Mouse (Mus musculus) embryonic stem cell, embryonic (primary cell): Measurements from ENCODE around the gene Cep112.
"Not testable (repeated sequence)": the region's sequence is repeated elsewhere in the genome, so short reads cannot be mapped to it uniquely, and the experiment has no call there.

Experiments used
- CTCF ChIA-PET, 4 experiments: fragments of 300-600 bp in 2 of 4; fragments of 350-600 bp in 2 of 4; sonication (Branson Sonifier 250); formaldehyde crosslinking; loops; one replicate each; lab custom pipeline; 2022; ENCODE audit warnings: inconsistent platforms in 2 of 4; lab: Charles Lee
- POLR2A ChIA-PET, 4 experiments: fragments of 300-600 bp in 2 of 4; fragments of 350-600 bp in 2 of 4; sonication (Branson Sonifier 250); formaldehyde crosslinking; loops; one replicate each; lab custom pipeline; 2022; ENCODE audit warnings: antibody characterized with exemption in 4 of 4, inconsistent platforms in 1 of 4; lab: Charles Lee

Gene Cep112

DNA sequence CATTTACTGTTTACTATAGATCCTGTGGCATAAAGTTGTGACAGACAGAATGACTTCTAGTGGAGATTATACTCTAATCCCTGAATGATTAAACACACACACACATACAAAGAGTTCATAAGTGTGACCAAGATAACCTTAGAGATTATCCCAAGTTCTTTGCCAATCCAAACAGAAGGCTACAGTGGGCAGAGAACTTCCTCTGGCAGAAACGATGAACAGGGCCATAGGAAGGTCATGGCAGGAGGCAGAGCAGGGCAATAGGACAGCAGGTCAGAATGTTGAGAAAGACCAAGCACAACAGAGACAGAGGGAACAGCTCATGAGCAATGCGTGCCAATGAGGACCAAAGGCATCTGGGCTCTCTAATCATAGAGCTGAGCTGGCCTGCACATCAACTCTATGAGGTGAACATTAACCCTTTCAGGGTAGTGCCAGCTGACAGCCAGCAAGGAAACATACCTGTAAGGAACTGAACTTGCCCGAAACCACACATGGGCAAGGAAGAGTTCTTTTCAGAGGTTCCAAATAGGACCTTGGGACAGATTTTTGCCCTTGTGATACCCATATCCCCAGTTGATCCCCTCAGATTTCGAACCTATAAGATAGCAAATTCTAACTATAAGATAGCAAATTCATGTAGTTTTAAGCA is 403.5 kb downstream of the Cep112 start:
- POLR2A ChIA-PET, result no interaction called here
- CTCF ChIA-PET, result interaction anchor here in 1 of 4 experiments (0.7 kb wide), 1 partner anchor 100 kb away, joined by 4 read pairs; no protein-coding TSS in a partner anchor

DNA sequence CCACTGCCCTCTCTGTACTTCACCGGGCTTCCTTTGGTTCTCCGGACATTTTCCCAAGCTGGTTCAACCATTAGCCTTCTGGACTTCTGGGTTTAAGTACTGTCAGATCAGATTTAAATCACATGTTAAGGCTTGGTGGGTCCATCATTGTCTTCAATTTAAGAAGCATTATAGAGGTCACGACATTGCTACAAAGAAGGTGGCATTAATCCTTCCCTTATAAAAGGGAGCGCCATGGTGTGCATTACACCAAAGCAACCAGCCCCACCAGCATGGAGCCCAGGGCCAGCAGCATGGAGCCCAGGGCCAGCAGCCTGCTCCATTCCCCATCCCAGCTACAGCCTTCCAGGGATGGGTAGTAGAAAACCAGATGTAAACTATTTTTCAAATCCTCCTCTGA is 411.7 kb downstream of the Cep112 start:
- POLR2A ChIA-PET, result no interaction called here

DNA sequence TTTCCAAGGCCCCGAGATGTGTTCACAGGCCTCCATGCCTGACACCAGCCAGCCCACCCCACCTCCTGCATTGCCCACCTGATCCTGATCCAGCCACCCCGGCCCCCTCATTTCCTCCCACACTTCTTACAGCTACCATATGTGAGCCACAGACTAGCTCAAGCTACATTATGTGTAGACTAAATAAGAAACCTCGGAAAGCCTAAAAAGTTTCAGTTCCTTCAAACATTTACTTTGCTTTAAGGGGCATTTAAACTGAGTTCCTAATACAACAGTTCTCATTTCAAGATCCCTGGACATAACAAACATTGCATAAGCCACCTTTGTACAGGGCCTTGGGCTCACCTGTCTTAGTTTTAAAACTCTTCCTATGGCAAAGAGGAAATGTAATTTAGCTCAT is 415.2 kb downstream of the Cep112 start:
- ChIA-PET CTCF (no interaction called here), POLR2A (no interaction called here)

More for the DNA sequence above, 411.7 kb downstream of the Cep112 start:
- CTCF ChIA-PET, result interaction anchor here in 1 of 4 experiments (1.2 kb wide), 1 partner anchor 31 kb away, joined by 4 read pairs; no protein-coding TSS in a partner anchor

DNA sequence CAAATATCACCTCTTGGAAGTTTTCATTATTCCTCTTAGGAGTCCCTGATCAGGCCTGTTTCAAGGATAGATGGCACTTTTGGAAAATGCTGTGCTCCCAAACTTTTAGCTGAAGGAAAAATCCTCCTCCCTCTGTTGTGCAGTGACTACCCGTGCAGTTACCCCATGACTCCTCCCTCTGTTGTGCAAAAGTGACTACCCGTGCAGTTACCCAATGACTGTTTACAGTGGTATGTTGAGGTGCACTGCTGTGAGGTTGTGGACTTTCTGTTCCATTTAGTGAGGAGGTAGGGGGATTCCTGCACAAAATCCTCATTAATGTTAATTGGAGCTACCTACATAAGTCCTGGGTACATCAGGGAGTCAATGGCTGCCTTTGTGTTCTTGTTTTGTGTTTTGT is 417.8 kb downstream of the Cep112 start:
- POLR2A ChIA-PET, result no interaction called here
- CTCF ChIA-PET, result no interaction called here

DNA sequence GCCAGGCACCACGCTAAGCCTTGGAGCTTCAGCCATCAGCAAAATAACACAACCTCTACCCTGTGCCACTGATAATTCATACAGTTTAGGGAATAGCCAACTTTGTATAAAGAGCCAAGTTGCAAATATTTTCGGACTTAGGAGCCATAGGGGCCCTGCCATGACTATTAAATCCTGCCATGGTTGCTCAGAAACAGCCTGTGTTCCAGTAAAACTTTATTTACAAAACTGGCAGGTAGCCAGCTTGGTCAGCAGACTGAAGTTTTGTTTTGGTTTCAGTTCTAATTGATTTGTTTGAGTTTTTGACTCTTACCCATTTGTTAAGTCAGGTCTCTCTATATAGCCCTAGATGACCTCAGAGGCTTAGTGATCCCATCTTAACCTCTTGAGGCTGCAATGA is 421.0 kb downstream of the Cep112 start:
- POLR2A ChIA-PET, result interaction anchor here in 1 of 4 experiments (0.6 kb wide), 1 partner anchor 278 kb away, joined by 3 read pairs; no protein-coding TSS in a partner anchor
- CTCF ChIA-PET, result no interaction called here

DNA sequence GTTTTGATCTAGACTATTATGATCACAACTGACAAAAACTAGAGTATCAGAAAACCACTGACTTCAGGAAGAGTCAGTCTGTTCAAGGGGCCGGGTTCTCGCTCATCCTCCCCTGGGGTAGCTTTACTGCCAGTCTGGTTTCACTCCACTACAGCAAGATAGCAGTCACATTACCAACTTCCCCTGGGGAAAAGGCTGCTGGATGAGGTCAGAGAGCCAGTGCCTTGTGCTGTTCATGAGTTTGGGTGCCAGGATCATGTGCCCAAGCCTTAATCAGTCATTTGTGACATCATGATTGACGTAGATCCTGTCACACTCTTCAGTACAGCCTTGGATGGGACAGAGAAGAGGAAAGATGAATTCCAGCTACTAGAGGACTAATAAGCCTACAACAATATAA is 421.5 kb downstream of the Cep112 start:
- ChIA-PET CTCF (interaction anchor here in 1 of 4 experiments (0.7 kb wide), 1 partner anchor 398 kb away, joined by 7 read pairs; no protein-coding TSS in a partner anchor), POLR2A (interaction anchor here in 1 of 4 experiments (0.6 kb wide), 1 partner anchor 278 kb away, joined by 3 read pairs; no protein-coding TSS in a partner anchor)

DNA sequence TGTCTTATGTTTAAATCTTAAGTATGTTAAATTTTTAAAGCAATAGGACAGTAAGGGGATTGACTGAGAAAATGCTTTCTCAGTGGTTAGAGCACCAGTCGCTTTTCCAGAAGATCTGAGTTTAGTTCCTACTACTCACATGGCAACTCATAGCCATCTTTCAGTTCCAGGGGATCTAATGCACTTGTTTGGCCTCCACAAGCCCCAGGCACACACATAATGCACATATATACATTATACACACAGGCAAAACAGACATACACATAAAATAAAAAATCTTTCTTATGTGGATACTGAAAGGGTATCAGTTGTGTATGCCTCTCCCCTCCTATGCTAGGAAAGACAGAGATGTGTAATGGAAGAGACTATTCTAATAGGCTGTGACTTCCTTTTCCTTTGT is 426.8 kb downstream of the Cep112 start:
- CTCF ChIA-PET, result no interaction called here
- POLR2A ChIA-PET, result no interaction called here

DNA sequence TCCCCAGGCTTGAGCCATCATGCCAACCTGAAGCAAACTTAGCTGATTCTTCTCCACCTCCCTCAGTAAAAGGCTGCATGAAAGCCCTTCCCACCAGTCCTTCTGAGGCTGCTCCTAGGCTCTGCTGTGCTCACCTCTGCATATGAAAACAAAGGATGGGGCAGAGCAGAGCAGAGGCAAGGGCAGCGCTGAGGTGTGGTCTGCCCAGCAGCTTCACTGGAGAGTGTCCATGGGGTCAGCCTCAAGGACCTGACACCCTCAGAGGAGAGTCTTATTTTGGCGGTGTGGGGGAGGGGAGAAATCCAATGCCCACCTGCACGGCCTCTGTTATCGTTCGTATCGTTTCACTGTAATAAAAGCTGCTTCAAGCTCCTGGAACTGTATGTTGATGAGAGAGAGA is 432.3 kb downstream of the Cep112 start:
- CTCF ChIA-PET, result no interaction called here
- POLR2A ChIA-PET, result interaction anchor here in 1 of 4 experiments (0.6 kb wide), 1 partner anchor 596 kb away, joined by 4 read pairs; no protein-coding TSS in a partner anchor

DNA sequence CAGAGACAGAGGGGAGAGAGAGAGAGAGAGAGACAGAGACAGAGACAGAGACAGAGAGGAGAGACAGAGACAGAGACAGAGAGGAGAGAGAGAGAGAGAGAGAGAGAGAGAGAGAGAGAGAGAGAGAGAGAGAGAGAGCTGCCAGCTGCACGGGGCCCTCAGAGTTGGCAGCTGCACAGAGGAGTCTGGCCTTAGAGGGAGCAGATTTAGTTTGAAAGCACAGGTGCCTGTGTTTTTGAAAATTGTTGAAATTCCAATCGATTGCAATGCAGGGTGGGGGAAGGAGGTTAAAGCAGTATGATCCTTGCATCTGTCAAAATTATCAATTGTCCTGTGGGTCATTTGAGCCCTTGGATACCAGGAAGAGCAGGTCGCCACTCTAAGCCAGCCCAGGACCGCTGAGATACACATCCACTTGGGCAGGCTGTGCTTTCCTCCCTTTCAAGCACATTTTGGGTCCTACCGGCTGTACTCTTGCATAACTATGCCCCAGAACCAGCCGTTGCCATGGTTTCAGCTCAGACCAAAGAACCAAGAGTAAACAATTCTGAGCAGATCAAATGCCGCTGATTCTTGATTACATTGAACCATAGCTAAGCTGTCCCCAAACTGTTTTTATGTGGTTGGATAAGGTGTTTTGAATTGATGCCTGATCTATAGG is 432.8 kb downstream of the Cep112 start:
- ChIA-PET POLR2A (interaction anchor here in 3 of 4 experiments (0.6 kb wide), 3 partner anchors 66 to 596 kb away, joined by 3 to 4 read pairs (median 4); no protein-coding TSS in a partner anchor), CTCF (interaction anchor here in 1 of 4 experiments (0.8 kb wide), 1 partner anchor 408 kb away, joined by 4 read pairs; no protein-coding TSS in a partner anchor)

DNA sequence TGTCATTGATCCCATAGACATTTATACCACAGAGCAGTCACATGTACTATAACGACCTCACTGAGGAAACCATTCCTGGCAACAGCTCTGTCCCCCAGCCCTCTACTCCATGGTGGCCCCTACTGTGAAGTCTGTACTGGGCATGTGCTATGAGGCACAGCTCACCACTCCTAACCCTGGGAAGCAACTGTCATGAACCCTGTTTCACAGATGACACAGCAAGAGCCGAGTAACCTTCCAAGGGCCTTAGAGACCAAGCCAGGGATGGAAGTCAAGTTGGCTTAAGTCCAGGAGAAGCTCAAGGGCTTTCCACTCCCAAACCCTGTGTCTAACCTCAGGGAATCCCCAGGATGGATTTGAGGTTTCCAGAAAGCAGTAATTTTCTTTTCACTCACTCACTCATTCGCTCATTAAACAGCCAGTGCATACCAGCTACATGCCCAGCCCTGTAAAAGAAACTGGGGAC is 433.4 kb downstream of the Cep112 start:
- POLR2A ChIA-PET, result interaction anchor here in 1 of 4 experiments (0.6 kb wide), 1 partner anchor 70 kb away, joined by 3 read pairs; no protein-coding TSS in a partner anchor
- CTCF ChIA-PET, result interaction anchor here in 1 of 4 experiments (0.8 kb wide), 1 partner anchor 408 kb away, joined by 4 read pairs; no protein-coding TSS in a partner anchor

DNA sequence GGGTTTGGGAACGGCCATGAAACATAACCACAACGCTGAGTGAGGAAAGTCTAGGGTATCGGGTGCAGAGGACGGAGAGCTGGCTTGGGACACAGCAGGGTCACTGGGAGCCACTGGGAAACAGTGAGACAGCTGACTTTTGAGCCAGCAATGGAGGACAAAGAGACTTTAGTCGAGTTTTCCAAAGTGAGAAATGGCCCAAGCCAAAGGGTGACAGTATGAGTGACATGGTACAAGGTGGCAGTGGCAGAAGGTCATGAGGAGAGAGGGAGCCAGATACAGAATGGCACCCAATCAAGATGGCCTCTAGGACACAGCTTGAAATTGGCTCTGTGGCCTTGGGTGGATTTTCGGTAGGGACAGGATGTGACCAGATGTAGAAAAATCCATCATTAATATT is 433.9 kb downstream of the Cep112 start:
- CTCF ChIA-PET, result no interaction called here
- POLR2A ChIA-PET, result no interaction called here

DNA sequence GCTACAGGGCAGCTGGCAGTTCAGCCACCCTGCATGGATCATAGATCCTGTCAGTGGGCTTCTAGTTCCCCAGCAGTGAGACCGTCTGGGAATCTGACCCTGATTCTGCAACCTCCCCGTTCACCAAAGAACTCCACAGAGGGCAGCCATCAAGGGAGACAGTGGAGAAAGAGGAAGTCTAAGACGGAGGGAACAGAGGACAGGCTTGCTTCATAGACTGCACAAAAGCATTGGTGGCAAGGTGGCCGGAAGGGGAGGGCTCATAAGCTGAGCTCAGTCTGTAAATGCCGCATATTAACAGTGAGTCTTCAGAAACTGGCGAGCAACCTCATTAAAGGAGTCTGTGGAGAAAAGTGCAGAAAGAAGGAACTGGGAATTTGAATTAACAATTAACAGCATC is 437.4 kb downstream of the Cep112 start:
- CTCF ChIA-PET, result interaction anchor here in 1 of 4 experiments (0.6 kb wide), 1 partner anchor 103 kb away, joined by 3 read pairs; no protein-coding TSS in a partner anchor
- POLR2A ChIA-PET, result interaction anchor here in 1 of 4 experiments (0.7 kb wide), 1 partner anchor 81 kb away, joined by 3 read pairs; no protein-coding TSS in a partner anchor

DNA sequence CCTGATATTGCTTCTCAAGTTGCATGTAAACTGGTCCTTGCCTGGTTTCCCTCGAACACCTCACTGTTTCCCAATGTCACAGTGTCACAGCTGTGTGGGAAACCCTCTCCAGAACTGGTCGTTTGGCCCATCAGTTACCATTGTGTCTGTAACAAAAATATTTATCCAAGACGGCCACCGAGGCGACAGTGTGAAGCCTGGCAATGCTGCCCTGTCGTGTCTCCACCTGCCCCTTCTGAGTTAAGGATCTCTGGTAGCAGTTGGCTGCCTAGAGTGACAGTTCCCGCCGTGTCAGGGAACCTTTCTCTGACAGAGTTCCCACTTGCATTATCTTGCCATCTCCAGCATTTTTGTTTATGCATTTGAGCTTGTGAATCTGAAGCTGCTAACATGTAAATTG is 440.8 kb downstream of the Cep112 start:
- POLR2A ChIA-PET, result no interaction called here
- CTCF ChIA-PET, result no interaction called here

DNA sequence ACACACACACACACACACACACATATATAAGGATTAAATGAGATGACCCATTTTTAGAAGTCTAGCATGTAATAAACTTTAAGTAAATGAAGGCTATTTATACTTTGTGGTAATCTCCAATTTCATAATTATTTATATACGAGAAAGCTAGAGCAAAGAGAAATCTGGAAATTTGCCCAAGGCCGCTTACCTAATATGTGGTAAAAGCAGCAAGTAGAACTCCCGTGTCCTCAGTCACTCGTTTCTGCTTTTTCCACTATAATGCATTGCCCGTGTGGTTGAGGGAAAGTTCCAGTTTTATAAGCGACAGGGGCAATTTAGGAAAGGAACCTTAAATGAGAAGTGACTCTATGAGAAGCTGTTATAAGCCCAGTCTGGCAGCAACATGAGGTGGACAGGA is 442.5 kb downstream of the Cep112 start:
- CTCF ChIA-PET, result interaction anchor here in 1 of 4 experiments (0.9 kb wide), 1 partner anchor 30 kb away, joined by 4 read pairs; no protein-coding TSS in a partner anchor
- POLR2A ChIA-PET, result interaction anchor here in 1 of 4 experiments (0.7 kb wide), 1 partner anchor 58 kb away, joined by 5 read pairs; no protein-coding TSS in a partner anchor

DNA sequence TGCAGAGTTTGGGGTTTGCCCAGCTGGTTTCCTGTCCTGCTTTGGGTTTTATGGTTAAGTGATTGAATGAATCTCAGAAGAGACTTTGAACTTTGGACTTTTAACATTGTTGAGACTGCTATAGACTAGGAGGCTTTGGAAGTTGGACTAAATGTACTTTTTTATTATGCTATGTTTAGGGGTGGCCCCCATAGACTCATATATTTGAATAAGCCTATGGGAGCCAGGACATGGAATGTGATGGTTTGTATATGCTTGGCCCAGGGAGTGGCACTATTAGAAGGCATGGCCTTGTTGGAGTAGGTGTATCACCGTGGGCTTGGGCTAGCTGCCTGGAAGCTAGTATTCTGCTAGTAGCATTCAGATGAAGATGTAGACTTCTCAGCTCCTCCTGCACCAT is 446.3 kb downstream of the Cep112 start:
- POLR2A ChIA-PET, CTCF ChIA-PET: not testable (repeated sequence)

DNA sequence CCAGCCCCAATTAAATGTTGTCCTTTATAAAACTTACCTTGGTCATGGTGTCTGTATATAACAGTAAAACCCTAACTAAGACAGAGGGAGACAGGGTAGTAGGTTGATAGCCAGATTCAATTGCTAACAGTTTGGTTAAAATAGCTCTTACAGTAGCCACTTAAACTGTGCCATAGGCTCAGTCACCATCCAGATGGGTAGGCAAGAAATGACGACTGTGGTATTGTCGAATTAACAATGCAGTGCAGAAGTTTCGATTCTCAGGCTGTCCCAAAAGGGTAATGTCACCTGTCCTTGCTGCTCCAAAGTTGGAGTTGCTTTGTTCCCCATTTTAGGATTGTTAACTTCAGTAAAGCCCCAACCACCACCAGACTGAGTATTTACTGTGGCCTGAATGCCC is 446.8 kb downstream of the Cep112 start:
- CTCF ChIA-PET, result no interaction called here
- POLR2A ChIA-PET, result no interaction called here

DNA sequence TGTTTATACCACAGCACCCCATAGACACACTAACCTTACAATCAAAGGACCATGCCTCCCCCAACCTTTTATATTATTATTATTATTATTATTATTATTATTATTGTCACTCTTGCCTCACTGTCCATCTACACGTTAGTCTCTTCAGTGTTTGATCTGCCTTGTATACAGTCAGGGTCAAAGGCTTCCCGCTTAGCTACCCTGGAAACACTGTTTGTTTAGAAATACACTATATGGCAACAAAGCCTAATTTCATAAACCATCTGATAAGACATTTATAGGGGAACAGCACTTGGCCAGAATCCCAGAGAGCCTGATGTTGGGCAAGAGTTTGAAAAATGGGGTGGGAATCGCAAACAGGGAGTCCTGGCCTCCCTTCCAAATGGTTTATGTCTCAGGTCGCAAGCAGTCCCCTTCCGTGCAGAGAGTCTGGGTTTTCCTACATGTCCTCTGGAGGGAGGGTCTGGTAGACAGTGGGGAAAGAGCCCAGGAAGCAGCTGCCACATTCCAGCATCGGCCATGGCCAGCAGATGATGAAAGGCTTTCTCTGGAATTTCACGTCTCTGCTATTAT is 451.7 kb downstream of the Cep112 start:
- POLR2A ChIA-PET, result no interaction called here
- CTCF ChIA-PET, result no interaction called here

DNA sequence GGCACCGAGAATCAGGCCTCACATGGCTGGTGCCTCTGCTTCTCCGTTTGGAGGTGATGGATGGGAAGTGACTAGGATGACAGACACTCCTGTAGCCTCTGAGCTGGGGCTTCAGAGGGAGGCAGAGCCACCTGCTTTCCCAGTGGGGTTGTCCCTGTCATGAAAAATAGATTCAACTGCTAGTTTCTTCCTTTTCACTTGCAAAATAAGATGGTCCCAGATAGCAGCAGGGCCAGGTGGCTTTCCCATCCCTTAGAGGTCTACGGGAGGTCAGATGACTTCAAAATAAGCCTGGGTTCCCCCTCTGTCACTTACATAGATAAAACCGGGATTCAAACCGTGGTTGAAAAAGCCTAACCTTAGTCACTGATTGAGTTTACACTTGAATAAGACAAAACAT is 452.5 kb downstream of the Cep112 start:
- ChIA-PET POLR2A (no interaction called here), CTCF (no interaction called here)

DNA sequence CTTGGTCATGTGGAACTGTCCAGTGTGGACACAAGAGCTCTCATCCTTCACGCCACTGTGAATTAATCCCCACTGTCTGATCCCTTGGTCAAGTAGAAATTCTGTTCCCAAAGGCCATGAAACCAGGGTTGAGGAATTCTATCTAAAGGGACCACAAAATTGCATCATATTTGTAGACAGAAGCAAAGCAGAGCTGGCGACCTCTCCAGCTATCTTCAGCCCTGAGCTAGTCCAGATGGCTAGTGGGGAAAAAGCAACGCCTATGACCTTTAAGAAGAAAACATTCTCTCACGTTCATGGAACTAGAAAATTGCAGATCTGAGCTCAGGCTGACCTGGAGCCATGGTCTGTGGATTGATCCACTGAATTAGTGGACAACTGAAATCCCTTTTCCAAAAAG is 455.6 kb downstream of the Cep112 start:
- ChIA-PET CTCF (no interaction called here), POLR2A (interaction anchor here in 1 of 4 experiments (0.5 kb wide), 1 partner anchor 61 kb away, joined by 4 read pairs; no protein-coding TSS in a partner anchor)
